Mouse (Mus musculus): ENCODE data around the gene Spem1. TPM values are rescaled to one million over a fixed set of nuclear protein-coding genes. Genes with fewer than 3 reads are reported as not detected.

The Spem1 gene
- total RNA-seq, 2 experiments from 2014 or later = not detected

DNA sequence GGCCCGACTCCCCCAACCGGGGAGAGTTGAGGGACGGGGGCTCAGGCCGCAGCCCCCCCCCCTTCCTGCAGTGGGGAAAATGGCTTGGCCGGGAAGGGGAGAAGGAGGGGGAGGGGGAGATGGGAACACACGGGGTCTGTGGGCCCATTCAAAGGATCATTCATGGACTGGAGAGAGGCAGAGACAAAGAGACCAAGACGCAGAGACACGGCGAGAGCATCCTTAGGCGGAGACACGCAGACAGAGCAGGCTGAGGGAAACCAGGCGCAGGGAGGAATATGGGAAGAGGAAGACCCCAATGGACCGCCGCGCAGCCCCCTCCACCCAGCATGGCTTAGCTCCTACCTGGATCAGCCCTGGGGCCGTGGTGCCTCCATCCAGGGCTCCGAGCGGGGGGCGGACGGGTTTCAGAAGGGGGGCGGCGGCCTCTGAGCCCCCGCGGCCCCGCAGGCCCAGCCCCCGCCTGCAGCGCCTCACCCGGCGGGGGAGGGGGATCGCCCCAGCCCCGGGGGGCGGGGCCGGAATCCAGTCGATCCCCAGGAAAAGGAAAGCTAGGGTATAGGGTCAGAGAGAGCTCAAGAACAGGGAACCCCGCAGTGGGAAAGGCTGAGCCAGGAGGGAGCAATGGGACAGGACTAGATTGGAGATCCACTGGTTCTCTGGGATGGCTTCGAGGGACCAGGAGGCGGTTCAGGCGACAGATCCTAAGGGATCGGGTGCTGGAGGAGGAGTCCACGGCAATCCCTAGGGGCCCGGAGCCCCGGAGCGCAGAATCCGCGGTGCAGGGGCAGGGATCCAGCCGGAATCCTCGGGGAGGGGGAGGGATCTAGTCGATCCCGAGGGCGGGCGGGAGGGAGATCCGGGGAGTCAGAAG lies 15.0 kb upstream of the Spem1 start:
- DNase-seq = peak; percentile 59

DNA sequence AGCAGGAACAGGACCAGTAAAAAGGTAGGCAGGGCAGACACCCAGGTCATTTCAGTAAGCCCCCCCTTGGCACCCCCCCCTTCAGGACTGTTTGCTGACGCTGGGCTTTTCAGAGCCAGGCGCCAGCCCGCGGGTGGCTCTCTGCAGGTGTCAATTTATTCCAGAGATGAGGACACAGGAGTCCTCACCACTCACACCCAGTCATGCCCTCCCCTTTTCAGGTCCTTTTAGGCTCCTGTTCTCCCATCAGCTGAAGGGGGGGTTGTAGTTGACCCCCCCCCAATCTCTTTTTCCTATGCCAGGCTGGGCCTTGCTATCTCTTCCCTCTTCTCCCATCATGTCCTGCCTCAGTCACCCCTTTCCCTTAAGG lies 14.0 kb upstream of the Spem1 start:
- DNase-seq = no peak

DNA sequence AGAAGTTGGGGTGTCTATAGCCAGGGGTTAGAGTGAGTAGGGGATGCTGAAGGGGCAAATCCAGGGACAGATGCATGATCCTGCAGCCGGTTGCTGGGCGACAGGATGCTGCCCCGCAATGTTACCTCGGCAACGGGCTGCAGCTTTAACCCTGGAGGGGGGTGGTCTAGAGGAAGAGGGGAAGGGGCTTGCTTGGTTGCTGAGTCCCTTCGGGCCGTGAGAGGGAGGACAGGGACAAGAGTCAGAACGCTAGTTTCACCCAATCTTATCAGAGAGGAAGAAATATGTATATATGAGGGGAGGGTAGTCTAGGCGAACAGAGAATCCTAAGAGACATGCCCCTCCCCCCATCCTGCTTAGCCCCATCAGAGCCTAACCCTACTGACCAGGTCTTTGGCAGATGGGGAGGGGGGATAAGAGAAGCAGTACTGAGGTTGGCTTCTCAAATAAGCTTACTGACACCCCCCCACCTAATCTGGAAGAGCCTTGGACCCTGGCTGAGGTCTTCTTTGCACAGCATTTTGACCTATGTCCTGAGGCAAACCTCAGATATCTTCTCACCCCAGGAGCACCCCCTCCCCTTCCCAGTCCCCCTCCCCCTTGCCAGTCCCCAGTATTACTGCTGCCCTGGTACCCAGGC lies 13.5 kb upstream of the Spem1 start:
- no peak for DNase-seq

DNA sequence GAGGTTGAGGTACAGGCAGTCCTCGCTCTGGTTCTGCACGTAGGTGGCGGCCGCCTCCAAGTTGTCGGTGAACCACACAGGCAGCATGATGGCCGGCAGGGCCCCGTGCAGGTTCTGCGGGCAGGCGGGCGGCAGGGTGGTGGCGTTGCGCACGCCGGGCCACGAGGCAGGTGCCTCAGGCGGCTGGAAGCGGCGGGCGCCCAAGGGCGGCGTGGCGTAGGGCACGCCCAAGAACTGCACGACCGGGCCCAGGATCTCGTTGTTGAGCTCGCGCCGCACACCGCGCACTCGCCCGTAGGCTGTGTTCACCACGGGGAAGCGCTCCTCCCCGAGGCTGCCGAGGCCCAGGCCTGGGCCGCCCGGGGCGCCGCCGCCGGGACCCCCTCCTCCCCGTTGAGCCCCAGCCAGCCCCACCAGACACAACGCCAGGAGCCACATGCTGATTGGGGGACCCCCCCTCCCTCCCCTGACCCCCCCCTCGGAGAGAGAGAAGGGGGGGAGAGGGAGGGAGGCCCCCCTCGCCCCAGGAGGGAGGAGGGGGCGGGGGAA lies 12.1 kb upstream of the Spem1 start:
- DNase-seq = peak; percentile 36

DNA sequence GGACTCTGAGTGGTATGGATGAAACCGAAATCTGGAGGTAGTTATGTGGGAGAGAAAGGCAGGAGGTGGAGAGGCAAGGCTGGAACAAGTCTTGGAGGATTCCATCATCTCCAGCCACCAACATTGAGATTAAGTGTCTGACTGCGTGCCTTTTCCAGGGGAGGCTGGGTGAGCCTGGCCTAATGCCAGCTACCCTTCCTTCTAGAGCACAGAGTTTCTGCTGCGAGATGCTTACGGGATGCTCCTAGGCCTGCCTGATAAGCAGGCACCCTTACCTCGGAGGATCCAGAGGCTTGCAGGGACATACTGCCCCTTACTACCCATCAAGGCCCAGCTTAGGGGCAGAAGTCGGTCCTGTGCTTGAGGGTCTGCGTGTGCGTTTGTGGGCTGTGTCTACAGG lies 11.6 kb upstream of the Spem1 start:
- DNase-seq = no peak

DNA sequence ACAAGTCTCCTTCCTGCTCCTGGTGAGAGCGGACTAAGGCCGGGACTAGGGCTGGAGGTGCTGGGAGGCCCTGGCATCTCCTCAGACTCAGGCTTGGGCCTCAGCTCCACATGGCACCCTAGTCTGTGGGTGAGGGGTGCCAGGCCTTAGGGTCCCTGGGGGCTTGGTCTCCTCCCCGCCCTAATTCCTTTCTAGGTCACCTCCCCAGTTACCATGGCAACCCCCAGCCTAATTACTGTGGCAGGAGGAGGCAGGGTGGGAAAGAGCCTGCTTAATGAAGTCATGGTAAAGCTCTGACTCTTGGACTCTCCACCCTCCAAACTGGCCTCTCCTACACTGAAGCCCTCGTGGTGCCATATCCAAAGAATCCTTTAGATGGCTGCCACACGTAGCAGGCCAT lies 6.9 kb upstream of the Spem1 start:
- no peak for DNase-seq

DNA sequence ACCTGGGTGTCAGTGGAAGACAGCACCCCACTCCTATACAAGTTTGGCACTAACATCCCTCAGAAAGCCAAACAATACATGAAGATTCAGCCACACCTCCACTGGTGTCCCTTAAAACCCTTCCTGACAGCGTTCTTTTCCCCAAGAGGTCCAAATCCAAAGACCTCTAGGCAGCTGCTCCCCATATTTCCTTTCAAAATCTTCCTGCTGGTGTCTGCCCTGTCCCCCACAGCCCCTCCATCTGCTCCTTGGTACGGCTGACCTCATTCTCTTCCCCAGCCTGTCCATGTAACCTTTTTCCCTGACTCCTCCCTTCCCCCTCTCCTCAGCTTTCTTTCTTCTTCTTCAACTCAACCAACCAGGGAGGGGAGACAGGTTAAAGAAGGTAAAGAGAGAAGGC lies 1.5 kb upstream of the Spem1 start:
- no peak for DNase-seq

DNA sequence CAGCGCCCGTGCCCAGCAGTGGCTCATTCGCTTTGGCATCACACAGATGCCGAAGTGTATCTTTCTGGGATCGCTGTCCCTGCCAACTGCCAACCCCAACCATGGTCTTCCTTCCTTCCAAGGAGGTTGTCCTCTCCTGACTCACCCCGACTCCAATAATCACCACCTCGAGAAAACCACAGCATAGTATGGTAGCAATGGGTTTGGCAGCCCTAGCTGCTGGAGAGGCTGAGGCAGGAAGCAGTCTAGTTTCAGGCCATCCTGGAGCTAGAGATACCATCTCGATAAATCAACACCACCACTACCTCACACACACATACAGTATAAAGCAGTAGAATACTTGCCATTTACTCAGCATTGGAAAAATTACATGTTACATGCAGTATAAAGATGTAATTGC lies 3.1 kb downstream of the Spem1 start:
- DNase-seq = no peak

DNA sequence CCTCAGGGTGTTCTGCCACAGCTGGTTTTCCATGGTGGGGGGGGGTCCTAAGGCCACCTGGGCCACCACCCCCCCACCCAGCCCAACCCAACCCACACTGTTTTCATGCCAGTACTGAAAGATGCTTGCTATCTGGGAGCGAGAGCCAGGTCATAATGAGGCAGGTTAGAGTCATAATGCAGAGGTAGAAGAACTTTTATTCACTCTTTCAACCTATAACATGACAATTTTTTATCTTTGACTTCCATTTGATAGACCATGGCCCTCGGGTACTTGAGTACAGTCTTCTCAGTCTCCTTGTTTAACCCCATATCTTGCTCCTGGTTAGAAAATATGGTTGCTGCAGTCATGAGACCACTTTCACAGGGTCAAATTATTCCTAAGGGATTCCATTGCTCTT lies 3.6 kb downstream of the Spem1 start, which contains the start of gene Spem2:
Gene Spem2 (minus strand): TSS at position 101 of the 400 bp plus-strand sequence.
- no peak for DNase-seq

DNA sequence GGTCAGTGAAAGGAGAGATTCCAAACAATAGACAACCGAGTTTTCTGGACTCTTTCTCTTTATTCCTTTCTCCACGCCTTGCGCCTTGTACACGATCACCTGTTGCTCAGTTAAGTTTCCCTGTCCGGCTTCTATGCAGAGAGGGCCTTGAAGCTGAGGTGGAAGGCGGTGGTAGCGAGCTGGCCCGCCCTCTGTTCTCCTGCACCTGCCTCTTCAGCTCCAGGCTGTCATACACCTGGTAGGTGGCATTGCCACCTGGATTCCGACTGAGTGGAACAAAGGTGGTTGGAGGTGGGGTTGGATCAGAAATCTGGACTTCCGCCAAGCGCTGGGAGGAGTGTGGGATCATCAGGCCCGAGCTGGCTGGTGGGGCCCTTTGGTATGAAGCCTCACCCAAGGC lies 5.5 kb downstream of the Spem1 start:
- no peak for DNase-seq

DNA sequence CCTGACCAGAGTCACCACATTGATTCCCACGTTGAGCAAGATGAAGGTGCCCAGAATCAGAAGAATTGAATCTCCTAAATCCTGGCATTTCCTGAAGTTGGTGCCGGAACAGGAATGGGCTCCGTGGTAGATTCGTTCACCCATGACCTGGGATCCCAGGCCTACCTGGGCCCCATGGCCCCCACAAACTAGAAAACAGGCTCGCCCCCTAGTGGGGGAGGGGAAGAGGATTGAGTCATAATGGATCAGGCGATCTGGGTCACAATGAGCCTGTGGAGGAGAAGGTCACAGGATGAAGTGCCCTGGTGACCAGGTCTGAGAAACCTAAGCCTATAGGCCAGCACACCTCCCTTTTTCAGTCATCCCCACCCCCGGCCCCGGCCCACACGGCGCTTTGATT lies 6.8 kb downstream of the Spem1 start, which contains the start of gene Gm39566:
Gene Gm39566 (minus strand): TSS at position 144 of the 400 bp plus-strand sequence.
- DNase-seq = no peak

DNA sequence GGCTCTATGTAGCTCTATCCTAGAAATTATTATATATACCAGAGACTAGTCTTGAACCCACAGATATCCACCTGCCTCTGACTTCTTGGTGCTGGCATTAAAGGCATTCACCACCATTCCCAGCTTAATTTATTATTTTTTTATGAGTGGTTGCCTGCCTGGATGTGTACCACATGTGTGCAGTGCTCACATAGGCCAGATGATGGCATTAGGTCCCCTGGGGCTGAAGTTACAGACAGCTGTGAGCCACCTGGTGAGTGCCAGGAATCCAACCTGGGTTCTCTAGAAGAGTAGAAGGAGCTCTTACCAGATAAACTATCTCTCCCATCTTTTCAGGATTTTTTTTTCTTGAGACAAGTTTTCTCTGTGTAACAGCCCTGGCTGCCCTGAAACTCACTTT lies 11.7 kb downstream of the Spem1 start:
- DNase-seq = no peak

DNA sequence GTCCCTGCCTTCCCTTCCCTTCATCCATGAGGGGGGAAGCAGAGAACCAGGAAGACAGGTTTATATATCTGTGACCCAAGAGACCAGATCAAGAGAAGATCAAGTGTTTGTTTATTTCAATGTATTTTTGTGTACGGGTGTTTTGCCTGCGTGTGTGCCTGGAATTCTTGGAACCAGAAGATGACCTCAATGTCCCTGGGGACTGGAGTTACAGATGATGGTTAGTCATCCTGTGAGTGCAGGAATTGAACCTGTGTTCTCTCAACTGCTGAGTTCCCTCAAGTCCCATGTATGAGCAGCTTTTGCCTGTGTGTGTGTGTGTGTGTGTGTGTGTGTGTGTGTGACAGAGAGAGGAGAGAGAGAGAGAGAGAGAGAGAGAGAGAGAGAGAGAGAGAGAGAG lies 14.3 kb downstream of the Spem1 start:
- no peak for DNase-seq

DNA sequence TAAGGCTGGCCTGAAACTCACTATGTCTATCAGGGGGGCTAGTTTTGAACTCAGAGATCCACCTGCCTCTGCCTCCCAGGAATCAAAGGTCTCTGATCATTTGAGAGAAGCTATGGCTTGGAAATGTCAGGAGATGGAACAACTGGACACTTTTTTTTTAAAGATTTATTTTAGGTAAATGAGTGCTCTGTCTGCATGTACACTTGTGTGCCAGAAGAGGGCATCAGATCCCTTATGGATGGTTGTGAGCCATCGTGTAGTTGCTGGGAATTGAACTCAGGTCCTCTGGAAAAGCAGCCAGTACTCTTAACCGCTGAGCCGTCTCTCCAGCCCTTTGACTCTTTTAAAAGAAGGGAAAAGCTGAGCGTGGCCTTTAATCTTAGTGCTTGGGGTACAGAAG lies 15.6 kb downstream of the Spem1 start:
- no peak for DNase-seq

DNA sequence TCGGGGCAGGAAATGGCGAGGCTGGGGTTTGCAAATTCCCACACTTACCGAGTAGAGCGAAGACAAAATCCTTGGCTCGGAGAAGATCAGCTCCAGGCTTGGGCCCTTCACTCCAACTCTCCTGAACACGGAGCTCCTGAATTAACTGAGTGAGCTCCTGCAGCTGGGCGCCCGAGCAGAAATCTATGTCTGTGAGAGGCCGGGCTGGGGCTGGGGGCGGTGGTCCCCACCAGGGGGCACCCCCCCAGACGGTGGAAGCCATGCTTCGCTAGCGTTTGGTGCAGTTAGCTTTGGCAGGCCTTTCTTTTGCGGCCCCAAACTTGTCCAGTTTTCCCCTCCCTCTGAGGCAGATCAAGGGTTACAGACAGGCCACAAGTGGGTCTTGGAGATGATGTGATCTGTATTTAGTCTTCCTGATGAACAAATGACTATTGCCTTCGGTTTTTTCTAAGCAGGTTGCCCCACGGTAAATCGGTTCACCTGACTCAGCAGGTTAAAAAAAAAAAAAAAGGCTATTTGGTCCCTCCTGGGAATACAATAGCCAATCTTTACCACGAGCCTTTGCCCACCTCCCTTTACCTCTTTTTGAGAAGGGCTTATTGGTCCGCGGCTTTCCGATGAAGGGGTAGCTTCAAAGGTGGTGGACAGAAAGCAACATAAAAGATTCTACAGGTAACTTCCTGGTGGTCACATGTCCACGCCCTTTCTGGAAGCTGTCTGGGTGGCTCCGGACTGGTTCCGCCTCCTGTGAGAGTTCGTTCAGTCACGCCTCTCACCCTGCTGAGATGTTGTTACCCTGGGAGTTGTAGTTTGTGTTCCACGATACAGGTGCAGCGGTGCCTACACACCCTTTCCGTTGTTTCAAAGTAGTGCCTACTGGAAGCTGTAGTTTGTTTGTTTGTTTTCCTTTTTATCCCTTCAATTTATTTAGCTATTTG lies 16.7 kb downstream of the Spem1 start, which contains the start of gene Tmem102:
Gene Tmem102 (minus strand): TSS at position 653 of the 938 bp plus-strand sequence.
- DNase-seq = no peak

DNA sequence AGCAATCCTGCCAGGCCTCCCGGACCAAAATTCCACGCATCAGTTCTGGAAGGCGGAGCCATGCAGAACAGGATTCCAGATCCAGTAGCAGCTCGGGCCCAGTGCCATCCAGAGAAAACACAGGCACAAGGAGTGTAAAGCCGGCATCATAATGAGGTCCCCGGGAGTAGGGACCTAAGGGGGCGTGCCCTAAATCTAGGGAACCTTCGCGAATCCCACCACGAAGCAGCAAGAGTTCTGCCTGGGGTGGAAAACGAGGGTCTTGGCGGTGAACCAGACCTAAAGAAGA lies 17.4 kb downstream of the Spem1 start:
- peak; percentile 45 for DNase-seq

DNA sequence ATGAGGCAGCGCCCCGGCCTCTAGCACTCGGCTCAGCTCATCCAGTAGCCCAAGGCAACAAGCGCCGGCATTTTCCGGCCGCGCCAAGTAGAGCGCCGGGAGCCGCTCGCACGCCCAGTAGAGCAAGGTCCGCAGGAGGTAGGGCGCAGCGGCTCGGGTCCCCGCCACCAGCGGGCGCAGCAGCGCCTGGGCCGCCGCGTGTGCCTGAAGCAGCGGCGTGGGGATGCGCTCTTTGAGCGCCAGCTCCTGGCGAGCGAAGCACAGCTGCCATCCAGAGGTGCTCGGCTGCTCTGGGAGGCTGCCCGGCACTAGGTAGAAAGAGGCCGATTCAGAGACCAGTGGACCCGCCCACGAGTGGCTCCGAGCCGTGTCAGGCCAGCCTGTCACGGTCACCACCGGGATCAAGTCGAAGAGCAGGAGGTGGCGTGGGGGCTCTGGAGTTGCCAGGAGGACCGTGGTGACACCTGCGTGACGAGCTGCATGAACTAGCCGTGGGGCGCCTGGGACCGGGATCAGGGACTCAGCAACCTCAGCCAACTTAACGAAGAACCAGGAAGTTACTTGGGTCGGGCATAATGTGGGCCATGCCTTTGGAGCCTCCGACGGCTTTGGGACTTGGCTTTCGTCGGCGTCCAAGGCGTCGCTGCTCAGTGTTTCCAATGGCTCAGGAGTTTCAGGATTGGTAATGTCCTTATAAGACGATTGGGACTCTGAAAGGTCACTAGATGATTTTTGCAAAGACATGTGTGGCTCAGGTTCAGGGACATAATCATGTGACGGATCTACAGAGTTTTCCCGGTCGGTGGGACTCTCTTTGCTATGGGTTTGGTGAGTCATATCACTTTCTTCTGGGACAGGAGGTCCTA lies 18.0 kb downstream of the Spem1 start:
- peak; percentile 76 for DNase-seq

DNA sequence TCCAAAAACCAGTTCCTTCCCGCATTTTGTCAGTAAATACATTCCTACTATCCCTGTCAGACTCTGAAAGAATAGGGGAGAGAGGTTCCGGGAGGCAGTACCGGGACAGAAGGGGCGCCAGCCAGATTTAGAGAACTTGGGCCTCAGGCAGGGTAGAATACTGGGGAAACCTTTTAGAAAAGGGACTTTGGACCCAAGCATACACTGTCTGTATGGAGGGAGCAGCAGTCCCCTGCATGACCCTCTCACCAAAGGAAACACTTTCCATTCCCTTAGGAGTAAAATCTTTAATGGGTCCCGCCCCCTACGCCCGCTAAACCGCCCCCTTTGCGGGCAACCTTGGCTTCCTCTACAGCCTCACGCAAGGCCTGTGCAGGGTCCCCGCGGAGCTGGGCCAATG lies 18.7 kb downstream of the Spem1 start:
- DNase-seq = no peak

DNA sequence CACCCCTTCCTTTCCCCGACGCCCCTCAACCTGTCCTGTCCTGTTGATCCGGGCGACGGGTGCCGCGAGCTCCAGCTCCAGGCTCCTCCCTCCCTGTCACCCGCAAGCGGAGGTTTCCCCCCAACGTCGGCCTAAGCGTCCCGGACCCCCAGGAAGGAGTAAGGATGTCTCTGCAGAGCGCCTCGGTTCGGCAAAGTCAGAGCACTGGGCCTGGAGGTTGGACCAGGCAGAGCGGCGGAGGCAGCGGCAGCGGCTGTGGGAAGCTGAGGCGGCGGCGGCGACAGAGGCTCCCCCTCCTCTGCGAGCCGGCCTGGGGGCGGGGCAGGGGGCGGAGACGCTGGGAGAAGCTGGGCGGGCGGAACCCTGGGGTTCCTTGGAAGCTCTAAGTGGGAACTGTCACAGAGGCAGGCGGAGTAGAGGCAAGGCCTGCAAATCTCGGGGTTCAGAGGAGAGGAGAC lies 19.3 kb downstream of the Spem1 start:
- DNase-seq = peak; percentile 88

DNA sequence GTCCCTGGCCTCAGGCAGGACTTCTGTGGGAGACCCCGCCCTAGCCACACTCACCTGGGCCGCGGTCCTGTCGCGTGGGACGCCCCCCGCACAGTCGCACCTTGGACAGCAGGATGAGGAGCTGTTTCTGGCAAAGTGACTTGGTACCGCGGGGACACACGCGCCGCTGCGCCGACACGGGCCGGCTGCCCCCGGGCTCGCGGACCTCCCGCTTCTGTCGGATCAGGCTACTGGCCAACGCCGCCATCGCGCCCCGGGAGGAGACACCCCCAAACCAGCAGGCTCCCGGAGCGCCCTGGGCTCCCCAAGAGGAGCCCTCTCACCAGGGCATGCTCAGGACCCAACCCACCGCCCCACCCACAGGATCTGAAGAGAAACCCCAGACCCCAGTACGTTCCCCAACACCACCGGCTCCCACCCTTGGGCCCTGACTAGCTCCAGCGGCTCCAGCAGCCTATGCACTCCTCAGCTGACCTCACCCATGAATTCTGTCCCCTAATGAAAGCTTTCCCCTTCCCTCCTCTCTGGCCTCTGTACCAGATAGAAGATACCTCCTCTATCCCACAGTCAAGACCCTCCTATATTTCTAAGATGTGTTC lies 20.5 kb downstream of the Spem1 start, which contains the start of gene Fgf11:
Gene Fgf11 (minus strand): TSS at position 479 of the 599 bp plus-strand sequence.
- peak; percentile 33 for DNase-seq

Data from gastrocnemius, postnatal 10 days (tissue).